Mouse (Mus musculus): Measurements from ENCODE around the gene Mroh3. TPM values are rescaled to one million over a fixed set of nuclear protein-coding genes. Genes with fewer than 3 reads are reported as not detected.

Mroh3 gene
- polyA plus RNA-seq, 1 experiment from 2014 or later: 0.42 TPM

GRCm38 (mm10) chr1:136241801-136242200 is 29.2 kb upstream of the Mroh3 start:
- no peaks in the 10 kb centered on the region for H3K4me1 ChIP-seq
- DNase-seq (ENCODE audit: low spot score): no peak
- H3K36me3 ChIP-seq (replicated peaks): no peaks in the 10 kb centered on the region
- 0 out of 2 replicates have a peak, but pooled peaks cover 4% of the 10 kb centered on the region for H3K27me3 ChIP-seq (replicated peaks; ENCODE audit: low read depth, poor library complexity, severe bottlenecking)
- 90% methylated on average over 7 of the region's 7 CpGs for WGBS
- no peak overlapping the region for H3K4me3 ChIP-seq
- no peak overlapping the region for H3K27ac ChIP-seq (replicated peaks)
- H3K9me3 ChIP-seq: no peaks in the 10 kb centered on the region

DNA sequence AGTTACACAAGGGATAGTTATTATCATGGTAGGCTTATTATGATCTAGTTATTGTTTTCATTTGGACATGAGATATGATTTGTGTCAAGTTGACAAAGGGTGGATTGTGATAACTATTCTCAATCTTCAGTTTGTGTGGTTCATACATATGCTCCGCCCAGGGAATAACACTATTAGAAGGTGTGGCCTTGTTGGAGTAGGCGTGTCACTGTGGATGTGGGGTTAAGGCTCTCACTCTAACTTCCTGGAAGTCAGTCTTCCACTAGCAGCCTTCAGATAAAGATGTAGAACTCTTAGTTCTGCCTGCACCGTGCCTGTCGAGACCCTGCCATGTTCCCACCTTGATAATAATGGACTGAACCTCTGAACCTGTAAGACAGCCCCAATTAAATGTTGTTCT is 25.9 kb upstream of the Mroh3 start:
- peaks cover 23% of the 10 kb centered on the region; the same call in 1 of the 2 replicates for H3K27me3 ChIP-seq (replicated peaks; ENCODE audit: low read depth, poor library complexity, severe bottlenecking)
- H3K4me3 ChIP-seq: no peak overlapping the region
- DNase-seq (ENCODE audit: low spot score): no peak
- H3K4me1 ChIP-seq: peaks cover 11% of the 10 kb centered on the region
- WGBS: 90% methylated on average over 4 of the region's 4 CpGs
- H3K36me3 ChIP-seq (replicated peaks): no peaks in the 10 kb centered on the region
- H3K27ac ChIP-seq (replicated peaks): no peak overlapping the region
- no peaks in the 10 kb centered on the region for H3K9me3 ChIP-seq

GRCm38 (mm10) chr1:136234595-136235092 is 22.0 kb upstream of the Mroh3 start:
- WGBS: 2% methylated on average over 9 of the region's 9 CpGs
- DNase-seq (ENCODE audit: low spot score): no peak
- H3K9me3 ChIP-seq: no peaks in the 10 kb centered on the region
- no peaks in the 10 kb centered on the region for H3K36me3 ChIP-seq (replicated peaks)
- H3K27ac ChIP-seq (replicated peaks): peak overlapping the region; percentile 94
- H3K4me1 ChIP-seq: peaks cover 48% of the 10 kb centered on the region
- H3K4me3 ChIP-seq: peak overlapping the region; percentile 79
- H3K27me3 ChIP-seq (replicated peaks; ENCODE audit: low read depth, poor library complexity, severe bottlenecking): peaks cover 31% of the 10 kb centered on the region; the same call in 1 of the 2 replicates

DNA sequence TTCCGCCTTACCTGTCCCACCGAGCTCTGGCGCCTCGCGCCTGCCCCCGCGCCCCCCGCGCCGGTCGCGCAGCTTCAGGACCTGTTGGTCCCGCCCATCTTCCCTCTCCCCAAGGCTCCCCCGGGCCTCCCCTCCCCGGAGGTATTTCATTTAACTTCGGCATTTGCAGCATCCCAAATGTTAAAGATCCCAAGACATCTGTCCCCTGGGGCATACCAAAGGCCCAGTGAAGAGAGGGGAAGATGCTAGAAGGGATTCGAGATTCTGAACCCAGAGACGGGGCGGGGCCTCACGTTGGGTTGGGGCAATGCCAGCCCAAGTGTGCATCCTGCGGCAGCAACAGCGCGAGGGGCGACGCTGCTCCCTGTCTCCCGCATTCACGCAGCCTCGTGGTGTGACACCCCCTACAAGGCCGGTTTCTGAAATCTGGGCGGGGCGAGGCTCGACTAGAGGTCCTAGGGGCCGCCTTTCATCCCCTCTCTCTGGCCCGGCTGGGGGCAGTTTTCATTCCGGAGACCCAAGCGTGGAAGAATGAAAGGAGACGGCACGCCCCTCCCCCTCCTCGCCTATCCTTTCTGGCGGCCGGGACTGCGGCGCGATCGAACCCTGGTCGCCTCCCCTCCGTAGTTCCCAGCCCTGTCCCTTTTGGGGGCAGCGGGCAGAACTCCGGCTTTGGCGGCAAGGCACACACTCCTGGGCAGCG is 21.4 kb upstream of the Mroh3 start, which contains the start of gene Inava:
Inava (minus strand) TSS at position 373 of the 703 bp plus-strand sequence.
- H3K9me3 ChIP-seq: no peaks in the 10 kb centered on the region
- H3K27ac ChIP-seq (replicated peaks): peak within 1 kb of the TSS; percentile 94
- under 1% methylated on average over 51 of the region's 51 CpGs for WGBS
- H3K4me1 ChIP-seq: peaks cover 54% of the 10 kb centered on the region
- H3K4me3 ChIP-seq: peak within 1 kb of the TSS; percentile 79
- H3K27me3 ChIP-seq (replicated peaks; ENCODE audit: low read depth, poor library complexity, severe bottlenecking): peaks cover 31% of the 10 kb centered on the region; the same call in 1 of the 2 replicates
- H3K36me3 ChIP-seq (replicated peaks): no peaks in the 10 kb centered on the region
- peak; percentile 92 for DNase-seq (ENCODE audit: low spot score)

DNA sequence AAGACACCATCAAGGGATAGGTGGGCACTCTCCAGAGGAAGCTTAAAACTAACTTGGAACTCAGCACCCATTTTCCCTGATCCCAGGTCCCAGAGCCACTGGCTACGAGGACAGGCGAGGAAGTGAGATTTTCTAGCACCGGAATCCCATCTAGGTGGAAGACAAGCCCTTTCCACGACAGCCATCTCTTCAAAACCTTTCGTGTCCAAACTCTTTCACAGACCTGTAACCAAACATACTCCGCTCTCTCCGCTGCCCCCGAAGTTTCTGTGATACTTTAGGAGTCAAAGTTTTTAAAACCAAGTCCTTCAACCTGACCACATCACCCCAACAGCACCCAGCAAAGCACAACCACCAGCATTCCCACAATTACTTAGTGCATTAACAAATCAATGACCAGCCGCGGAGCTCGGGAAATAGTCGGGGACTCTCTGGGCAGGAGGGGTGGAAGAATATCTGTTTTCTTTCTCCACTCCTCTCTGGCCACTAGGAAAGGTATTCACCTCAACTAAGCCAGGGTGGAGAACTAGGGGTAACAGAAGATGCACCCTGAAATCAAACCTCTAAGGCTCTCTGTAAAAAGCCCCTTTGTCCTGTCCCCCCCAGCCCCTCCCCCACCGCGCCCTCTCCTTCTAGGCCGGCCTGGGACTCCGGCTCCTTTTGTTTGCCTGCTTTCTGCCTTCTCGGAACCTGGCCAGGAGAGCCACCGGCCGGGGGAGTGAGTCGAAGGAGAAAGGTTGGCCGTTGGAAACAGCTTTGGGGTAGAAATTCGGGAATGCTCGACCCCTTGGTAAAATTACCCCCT is 20.6 kb upstream of the Mroh3 start:
- no peaks in the 10 kb centered on the region for H3K9me3 ChIP-seq
- H3K4me3 ChIP-seq: peak overlapping the region; percentile 79
- H3K4me1 ChIP-seq: peaks cover 63% of the 10 kb centered on the region
- H3K27ac ChIP-seq (replicated peaks): peak overlapping the region; percentile 94
- WGBS: under 1% methylated on average over 23 of the region's 23 CpGs
- DNase-seq (ENCODE audit: low spot score): peak; percentile 67
- peaks cover 31% of the 10 kb centered on the region; the same call in 1 of the 2 replicates for H3K27me3 ChIP-seq (replicated peaks; ENCODE audit: low read depth, poor library complexity, severe bottlenecking)
- H3K36me3 ChIP-seq (replicated peaks): no peaks in the 10 kb centered on the region; the same call in 1 of the 2 replicates

DNA sequence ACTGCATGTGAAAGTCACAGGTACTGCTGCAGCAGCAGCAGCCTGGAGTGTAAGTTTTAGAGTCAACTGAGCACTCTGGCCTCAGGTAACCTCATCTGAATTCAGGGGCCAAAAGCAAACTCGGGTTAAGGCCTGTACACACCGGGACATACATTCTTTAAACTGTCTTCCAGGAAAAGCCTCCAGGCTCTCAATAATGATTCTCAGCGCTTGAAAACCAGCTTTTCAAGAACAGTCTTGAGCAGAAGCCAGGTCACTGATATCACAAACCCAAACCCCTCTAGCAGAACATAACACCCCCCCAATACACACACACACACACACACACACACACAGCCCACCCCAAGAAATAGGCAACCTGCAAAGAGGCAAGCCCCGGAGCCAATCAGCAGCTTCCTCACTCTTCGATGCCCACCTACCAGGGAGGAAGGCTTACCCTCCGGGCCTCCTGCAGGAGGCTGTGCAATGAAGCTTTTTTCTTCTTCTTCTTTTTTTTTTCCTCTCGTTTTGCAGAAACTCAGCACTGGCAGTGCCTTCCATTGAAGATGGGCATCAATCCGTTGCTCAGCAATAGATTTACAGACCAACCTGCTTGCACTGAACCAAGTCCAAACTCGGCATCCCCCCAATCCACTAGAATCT is 19.8 kb upstream of the Mroh3 start:
- H3K4me3 ChIP-seq: peak overlapping the region; percentile 79
- H3K27me3 ChIP-seq (replicated peaks; ENCODE audit: low read depth, poor library complexity, severe bottlenecking): peaks cover 31% of the 10 kb centered on the region; the same call in 1 of the 2 replicates
- DNase-seq (ENCODE audit: low spot score): peak; percentile 59
- 3% methylated on average over 9 of the region's 9 CpGs for WGBS
- H3K9me3 ChIP-seq: no peaks in the 10 kb centered on the region
- peak overlapping the region; percentile 94 for H3K27ac ChIP-seq (replicated peaks)
- H3K4me1 ChIP-seq: peaks cover 68% of the 10 kb centered on the region
- H3K36me3 ChIP-seq (replicated peaks): peaks cover 2% of the 10 kb centered on the region

GRCm38 (mm10) chr1:136231596-136231995 is 19.0 kb upstream of the Mroh3 start:
- Histone ChIP-seq H3K27ac (replicated peaks) (peak overlapping the region; percentile 94), H3K9me3 (no peaks in the 10 kb centered on the region), H3K4me3 (peak overlapping the region; percentile 79), H3K27me3 (replicated peaks; ENCODE audit: low read depth, poor library complexity, severe bottlenecking) (peaks cover 29% of the 10 kb centered on the region; the same call in 1 of the 2 replicates), H3K4me1 (peaks cover 68% of the 10 kb centered on the region), H3K36me3 (replicated peaks) (peaks cover 10% of the 10 kb centered on the region)
- WGBS: 5% methylated on average over 6 of the region's 6 CpGs
- DNase-seq (ENCODE audit: low spot score): no peak

GRCm38 (mm10) chr1:136230201-136230600 is 17.6 kb upstream of the Mroh3 start:
- Histone ChIP-seq H3K4me3 (peak overlapping the region; percentile 79), H3K27ac (replicated peaks) (peak overlapping the region; percentile 94), H3K27me3 (replicated peaks; ENCODE audit: low read depth, poor library complexity, severe bottlenecking) (peaks cover 17% of the 10 kb centered on the region; the same call in 1 of the 2 replicates), H3K36me3 (replicated peaks) (peaks cover 24% of the 10 kb centered on the region), H3K9me3 (no peaks in the 10 kb centered on the region), H3K4me1 (peaks cover 72% of the 10 kb centered on the region)
- peak; percentile 52 for DNase-seq (ENCODE audit: low spot score)
- 17% methylated on average over 11 of the region's 11 CpGs for WGBS

GRCm38 (mm10) chr1:136229040-136229373 is 16.4 kb upstream of the Mroh3 start:
- DNase-seq (ENCODE audit: low spot score): peak; percentile 20
- H3K27ac ChIP-seq (replicated peaks): peak overlapping the region; percentile 94
- no peaks in the 10 kb centered on the region for H3K9me3 ChIP-seq
- peaks cover 63% of the 10 kb centered on the region for H3K4me1 ChIP-seq
- peaks cover 12% of the 10 kb centered on the region; the same call in 1 of the 2 replicates for H3K27me3 ChIP-seq (replicated peaks; ENCODE audit: low read depth, poor library complexity, severe bottlenecking)
- H3K36me3 ChIP-seq (replicated peaks): peaks cover 36% of the 10 kb centered on the region
- peak overlapping the region; percentile 79; the same call in 1 of the 2 replicates for H3K4me3 ChIP-seq
- WGBS: 8% methylated on average over 6 of the region's 6 CpGs

DNA sequence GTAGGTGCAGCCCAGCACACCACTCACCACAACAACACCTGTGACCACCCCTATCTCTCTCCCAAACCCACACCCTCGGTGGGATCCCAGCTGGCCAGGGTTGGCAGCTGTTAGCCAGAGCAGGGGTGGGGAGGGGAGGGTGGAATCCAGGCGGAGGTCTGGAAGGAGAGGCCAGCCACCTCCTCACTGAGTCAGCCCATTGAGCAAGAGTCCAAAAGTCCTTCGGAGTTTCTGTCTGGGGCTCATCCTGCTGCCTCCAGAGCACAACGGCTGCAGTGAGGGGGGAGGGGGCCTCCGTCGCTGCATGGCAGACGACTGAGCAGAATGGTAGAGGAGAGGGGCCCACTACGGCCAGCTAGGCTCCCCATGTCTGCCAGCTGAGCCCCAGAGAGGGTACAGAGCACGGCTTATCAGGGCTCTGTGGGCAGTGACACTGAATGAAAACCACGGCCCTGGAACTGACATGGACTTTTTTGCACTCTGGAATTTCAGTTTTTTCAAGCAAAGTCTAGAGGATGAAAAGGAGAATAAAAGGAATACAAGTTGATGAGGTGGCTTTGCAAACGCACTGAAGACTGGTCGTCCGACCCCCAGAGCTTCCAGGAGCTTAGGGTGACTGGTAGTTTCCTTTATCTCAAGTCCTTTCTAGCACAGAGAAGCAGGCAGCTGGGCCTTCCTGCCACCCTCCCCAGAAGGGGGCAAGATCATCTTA is 15.9 kb upstream of the Mroh3 start:
- Histone ChIP-seq H3K36me3 (replicated peaks) (peaks cover 41% of the 10 kb centered on the region), H3K27ac (replicated peaks) (peak overlapping the region; percentile 94), H3K4me3 (peak overlapping the region; percentile 79; the same call in 1 of the 2 replicates), H3K27me3 (replicated peaks; ENCODE audit: low read depth, poor library complexity, severe bottlenecking) (peaks cover 12% of the 10 kb centered on the region; the same call in 1 of the 2 replicates), H3K9me3 (no peaks in the 10 kb centered on the region), H3K4me1 (peaks cover 61% of the 10 kb centered on the region)
- peak; percentile 20 for DNase-seq (ENCODE audit: low spot score)
- 19% methylated on average over 13 of the region's 13 CpGs for WGBS

- no peak overlapping the region for H3K4me3 ChIP-seq
- peaks cover 46% of the 10 kb centered on the region for H3K36me3 ChIP-seq (replicated peaks)
- H3K27ac ChIP-seq (replicated peaks): peak overlapping the region; percentile 94; the same call in 1 of the 2 replicates
- H3K4me1 ChIP-seq: peaks cover 57% of the 10 kb centered on the region
- no peaks in the 10 kb centered on the region for H3K9me3 ChIP-seq
- 74% methylated on average over 4 of the region's 4 CpGs for WGBS
- peaks cover 12% of the 10 kb centered on the region; the same call in 1 of the 2 replicates for H3K27me3 ChIP-seq (replicated peaks; ENCODE audit: low read depth, poor library complexity, severe bottlenecking)
- no peak for DNase-seq (ENCODE audit: low spot score)
These were observed 15.2 kb upstream of the Mroh3 start for GRCm38 (mm10) chr1:136227870-136228269.
